Mouse (Mus musculus) urinary bladder, postnatal 10 days (tissue): ENCODE measurements at regions not wholly inside any gene's neighbourhood (a gene's known extent, or its start where the extent isn't known, plus 50 kb on each side); places are given as distances from the start of the nearest gene placed in this dataset.

Source experiments
- DNase-seq: peaks from one replicate; pipeline ENCODE4 v3.0.0; 2022; ENCODE audit warnings: low spot score

- DNase-seq = no peak
Measured at GRCm38 (mm10) chr3:48911758-48912157, 845.4 kb downstream of the Pcdh18 start.

GRCm38 (mm10) chr3:48890403-48890802 lies 866.7 kb downstream of the Pcdh18 start:
- DNase-seq = no peak

- no peak for DNase-seq
Measured at GRCm38 (mm10) chr3:48887885-48888284, 869.2 kb downstream of the Pcdh18 start.

GRCm38 (mm10) chr3:48869527-48869926 lies 887.6 kb downstream of the Pcdh18 start:
- DNase-seq = no peak

GRCm38 (mm10) chr3:48846049-48846653 lies 911.0 kb downstream of the Pcdh18 start:
- peak; percentile 12 for DNase-seq

- no peak for DNase-seq
Measured at GRCm38 (mm10) chr3:48840692-48841091, 916.4 kb downstream of the Pcdh18 start.

- no peak for DNase-seq
Measured at GRCm38 (mm10) chr3:48823360-48823759, 933.8 kb downstream of the Pcdh18 start.

- DNase-seq = no peak
Measured at GRCm38 (mm10) chr3:48804398-48804797, 952.7 kb downstream of the Pcdh18 start.

- DNase-seq = no peak
Measured at GRCm38 (mm10) chr3:48771709-48772108, 985.4 kb downstream of the Pcdh18 start.
